Mouse (Mus musculus) lung, postnatal 0 days (tissue): ENCODE measurements around the gene Crip2.

Experiments used
- CTCF ChIP-seq: IDR thresholded peaks from 2 replicates; pipeline ENCODE4 v1.5.1; 2016; ENCODE audit warnings: antibody characterized with exemption, mild to moderate bottlenecking
- EP300 ChIP-seq: IDR thresholded peaks from 2 replicates; pipeline ENCODE4 v1.6.1; 2016; ENCODE audit warnings: antibody characterized with exemption, mild to moderate bottlenecking, control low read depth

DNA sequence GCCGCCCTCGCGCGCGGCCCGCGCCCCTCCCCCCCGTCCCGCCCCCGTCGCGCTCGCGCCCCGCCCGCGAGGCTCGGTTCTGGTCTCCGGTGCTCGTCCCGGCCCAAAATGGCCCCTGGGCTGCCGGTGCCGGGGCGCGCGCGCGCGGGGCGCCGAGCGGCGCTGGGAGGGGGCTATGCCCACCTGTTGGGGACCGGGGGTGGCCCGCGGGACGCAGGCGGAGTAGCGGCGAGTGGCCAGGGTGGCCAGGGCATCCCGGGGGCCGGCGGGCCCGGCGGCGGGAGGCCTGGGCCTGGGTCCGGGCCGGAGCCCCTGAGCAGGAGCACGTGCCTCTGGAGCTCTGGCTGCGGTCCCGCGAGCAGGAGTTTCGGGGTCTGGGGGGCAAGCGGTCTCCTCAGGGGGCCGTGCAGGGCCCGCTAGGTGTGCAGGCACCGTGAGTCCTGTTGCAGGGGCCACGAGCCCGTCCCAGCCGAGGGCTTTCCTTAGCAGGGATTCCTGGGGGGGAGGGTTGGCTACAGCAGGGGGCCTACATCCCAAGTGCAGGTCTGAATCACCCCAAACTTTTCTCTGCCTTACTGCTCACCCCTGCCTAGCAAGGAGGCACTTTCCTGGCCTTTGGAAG lies 41.4 kb upstream of the Crip2 start:
- TF ChIP-seq EP300 (no peak), CTCF (no peak)
